Comparison of ENCODE assay signal across 8 mouse cellular contexts in genomic region chr16:21247037-21247432, GRCm38 (mm10). TPM values are rescaled to one million over a fixed set of nuclear protein-coding genes. Genes with fewer than 3 reads are reported as not detected.
A peak's percentile ranks its signal among the peaks of the same experiment; 100 is the strongest.
DNase-seq lines count a peak whose midpoint lies in the region; ATAC-seq and TF ChIP-seq lines count a peak whose summit lies in the region.

No protein-coding gene starts in this region.

- peaks cover 64% of the 10 kb centered on the region for H3K4me1 ChIP-seq in heart, embryonic 10.5 days
- peaks cover 0 to 16% of the 10 kb centered on the region in 2 experiments; a peak in 2 of 4 replicates for H3K4me1 ChIP-seq in ES-E14 (ENCODE audit: control insufficient read depth in 2 of 2, insufficient read depth in 2 of 2, low read length in 2 of 2, poor library complexity in 1 of 2)
- peaks cover 43% of the 10 kb centered on the region for H3K4me1 ChIP-seq in hindbrain, embryonic 12.5 days
- H3K4me1 ChIP-seq in midbrain, embryonic 12.5 days = peaks cover 43% of the 10 kb centered on the region

- H3K27me3 ChIP-seq in heart, embryonic 10.5 days (ENCODE audit: insufficient read depth, poor library complexity, severe bottlenecking) = peaks cover 44% of the 10 kb centered on the region
- peaks cover 75% of the 10 kb centered on the region for H3K27me3 ChIP-seq in hindbrain, embryonic 12.5 days
- peaks cover 88% of the 10 kb centered on the region for H3K27me3 ChIP-seq in midbrain, embryonic 12.5 days

- H3K36me3 ChIP-seq in heart, embryonic 10.5 days = no peaks in the 10 kb centered on the region
- no peaks in the 10 kb centered on the region for H3K36me3 ChIP-seq in ES-E14 (ENCODE audit: control insufficient read depth, insufficient read depth, low read length, poor library complexity, severe bottlenecking)
- H3K36me3 ChIP-seq in hindbrain, embryonic 12.5 days = no peaks in the 10 kb centered on the region
- H3K36me3 ChIP-seq in midbrain, embryonic 12.5 days = no peaks in the 10 kb centered on the region

- peak overlapping the region; percentile 90 for H3K27ac ChIP-seq in heart, embryonic 10.5 days
- H3K27ac ChIP-seq in ES-E14 (ENCODE audit: insufficient read depth, low read depth, low read length, poor library complexity, severe bottlenecking) = no peak overlapping the region
- peak overlapping the region; percentile 62 for H3K27ac ChIP-seq in hindbrain, embryonic 12.5 days
- peak overlapping the region; percentile 16 for H3K27ac ChIP-seq in midbrain, embryonic 12.5 days (replicated peaks)
- H3K27ac ChIP-seq in layer of hippocampus, adult 2 months = no peak overlapping the region

- no peaks in the 10 kb centered on the region for H3K9me3 ChIP-seq in heart, embryonic 10.5 days
- no peaks in the 10 kb centered on the region for H3K9me3 ChIP-seq in ES-E14 (ENCODE audit: control insufficient read depth, insufficient read depth, low read depth, low read length)
- H3K9me3 ChIP-seq in hindbrain, embryonic 12.5 days (replicated peaks) = no peaks in the 10 kb centered on the region
- no peaks in the 10 kb centered on the region for H3K9me3 ChIP-seq in midbrain, embryonic 12.5 days

- no peak for TF ChIP-seq CTCF in layer of hippocampus, adult 2 months (conservative IDR thresholded peaks at IDR 0.05)

- whole genome bisulfite sequencing in heart, embryonic 10.5 days = 4% methylated on average over 4 of the region's 4 CpGs
- 1% methylated on average over 4 of the region's 4 CpGs for WGBS in hindbrain, embryonic 12.5 days
- WGBS in midbrain, embryonic 12.5 days = 1% methylated on average over 4 of the region's 4 CpGs

- H3K9ac ChIP-seq in ES-E14 (ENCODE audit: insufficient read depth, low read depth, low read length, poor library complexity, severe bottlenecking) = no peak overlapping the region
- H3K9ac ChIP-seq in hindbrain, embryonic 12.5 days = no peak overlapping the region
- peak overlapping the region; percentile 42; the same call in 1 of the 2 replicates for H3K9ac ChIP-seq in midbrain, embryonic 12.5 days (replicated peaks)

- in situ Hi-C loops in ES-E14 (cut with MboI; ENCODE audit: low sequenced_read_pairs in 2 of 2, unreplicated experiment in 2 of 2) = no loop called here

- intact Hi-C loops in heart, postnatal 36 days (cut with DNase I) = loop anchor here (2.0 to 5.0 kb wide), 2 partner anchors 48 to 85 kb away; no protein-coding TSS in a partner anchor

- DNase-seq in heart, embryonic 10.5 days (ENCODE audit: low spot score) = peak; percentile 79
- no peak for DNase-seq in heart, postnatal 36 days
- DNase-seq in ES-E14 (ENCODE audit: low read depth, low spot score) = peak; percentile 6
- no peak for DNase-seq in gastrocnemius, postnatal 25 days
- DNase-seq in frontal cortex, postnatal 14 days (ENCODE audit: low spot score in 2 of 2) = no peak
- DNase-seq in layer of hippocampus, adult 2 months (ENCODE audit: low spot score in 2 of 2) = no peak

- no peak; the same call in 1 of the 2 replicates for ATAC-seq in hindbrain, embryonic 12.5 days (ENCODE audit: low FRiP score)
- ATAC-seq in midbrain, embryonic 12.5 days (ENCODE audit: low FRiP score, low read depth) = no peak

- H3K4me3 ChIP-seq in heart, embryonic 10.5 days = peak overlapping the region; percentile 65
- peak overlapping the region; percentile 59 to 67; a peak in 3 of 4 replicates for H3K4me3 ChIP-seq in ES-E14 (ENCODE audit: insufficient read depth in 1 of 2, low read depth in 1 of 2, low read length in 2 of 2, poor library complexity in 1 of 2, severe bottlenecking in 1 of 2)
- peak overlapping the region; percentile 43 for H3K4me3 ChIP-seq in hindbrain, embryonic 12.5 days
- peak overlapping the region; percentile 40 for H3K4me3 ChIP-seq in midbrain, embryonic 12.5 days
- no peak overlapping the region for H3K4me3 ChIP-seq in layer of hippocampus, adult 2 months

- peak overlapping the region; percentile 82 for H3K4me2 ChIP-seq in hindbrain, embryonic 12.5 days (replicated peaks)
- peak overlapping the region; percentile 72 for H3K4me2 ChIP-seq in midbrain, embryonic 12.5 days (replicated peaks)

TF ChIP-seq in ES-E14, 5 proteins besides CTCF, POLR2A, EP300 and RAD21:
- TF ChIP-seq MAFK (IDR thresholded peaks at IDR 0.05; ENCODE audit: insufficient read depth, low read depth, low read length) (no peak), ZNF384 (IDR thresholded peaks at IDR 0.05; ENCODE audit: low read depth, low read length) (no peak), CHD2 (IDR thresholded peaks at IDR 0.05; ENCODE audit: low read depth, low read length) (no peak), ZC3H11A (IDR thresholded peaks at IDR 0.05; ENCODE audit: borderline replicate concordance, low read depth, low read length) (no peak), HCFC1 (IDR thresholded peaks at IDR 0.05; ENCODE audit: borderline replicate concordance, insufficient read depth, low read length) (no peak)

RNA-seq across cellular contexts. Expression of gene Ephb3, which starts 42.5 kb away (rescaled TPM):
- polyA plus RNA-seq in heart, embryonic 10.5 days (2016; fragmentation: Nextera tagmentation; extraction: Ambion mirVana) = 24.5 and 25.3 TPM in 2 replicates
- total RNA-seq in heart, postnatal 36 days (2021) = 1 to 10 TPM; 5.7 to 7.5 TPM
- total RNA-seq in ES-E14 (2012; rRNA removed) = 24.9 and 49.0 TPM in 2 replicates
- polyA plus RNA-seq in hindbrain, embryonic 12.5 days (2016; fragmentation: Nextera tagmentation; extraction: Ambion mirVana) = 29.1 and 30.2 TPM in 2 replicates
- polyA plus RNA-seq in midbrain, embryonic 12.5 days (2016; fragmentation: Nextera tagmentation; extraction: Ambion mirVana) = 23.6 and 24.2 TPM in 2 replicates
- total RNA-seq in gastrocnemius, postnatal 25 days (2021) = 1 to 10 TPM; 1.4 to 1.7 TPM
- total RNA-seq in layer of hippocampus, adult 2 months (2021) = 10 to 100 TPM; 18.6 to 19.3 TPM

Comparison
In these comparisons a context has a peak if more than half of its experiments do, and no peak if none do; other contexts are left out.
1. DNase-seq: peak in heart, embryonic 10.5 days (single experiment) and ES-E14 (single experiment); none in heart, postnatal 36 days (0 of 2), gastrocnemius, postnatal 25 days (single experiment), frontal cortex, postnatal 14 days (0 of 2) and layer of hippocampus, adult 2 months (0 of 2).
2. H3K27ac ChIP-seq: peak in heart, embryonic 10.5 days (single experiment), hindbrain, embryonic 12.5 days (single experiment) and midbrain, embryonic 12.5 days (single experiment); none in ES-E14 (single experiment) and layer of hippocampus, adult 2 months (single experiment).